Mouse (Mus musculus): Measurements from ENCODE around the gene Synj1. TPM values are rescaled to one million over a fixed set of nuclear protein-coding genes. Genes with fewer than 3 reads are reported as not detected.

Synj1 gene
- polyA plus RNA-seq, 1 experiment from 2014 or later, result 15.5 TPM

- 92% methylated on average over 4 of the region's 4 CpGs for WGBS
- no peak overlapping the region for H3K4me3 ChIP-seq (ENCODE audit: low read length)
- no peak for ATAC-seq (ENCODE audit: low FRiP score, low TSS enrichment)
Measured at GRCm38 (mm10) chr16:91019476-91019875, 8.4 kb upstream of the Synj1 start.

GRCm38 (mm10) chr16:91015761-91016160, 4.7 kb upstream of the Synj1 start:
- no peak overlapping the region for H3K9ac ChIP-seq (ENCODE audit: low read depth, low read length)
- H3K36me3 ChIP-seq (ENCODE audit: control insufficient read depth, insufficient read depth, low read length), result peaks cover 69% of the 10 kb centered on the region
- WGBS, result 86% methylated on average over 4 of the region's 4 CpGs

More at GRCm38 (mm10) chr16:91019476-91019875, 8.4 kb upstream of the Synj1 start:
- H3K4me1 ChIP-seq (ENCODE audit: control insufficient read depth, insufficient read depth, low read length), result no peaks in the 10 kb centered on the region
- H3K27ac ChIP-seq (ENCODE audit: low read depth, low read length), result no peak overlapping the region
- H3K27me3 ChIP-seq (ENCODE audit: control insufficient read depth, insufficient read depth, low read length), result no peaks in the 10 kb centered on the region
- no peaks in the 10 kb centered on the region for H3K9me3 ChIP-seq (ENCODE audit: control insufficient read depth, low read length)
- peaks cover 91% of the 10 kb centered on the region for H3K36me3 ChIP-seq (ENCODE audit: control insufficient read depth, insufficient read depth, low read length)
- no peak overlapping the region for H3K9ac ChIP-seq (ENCODE audit: low read depth, low read length)
- H3K4me2 ChIP-seq (replicated peaks; ENCODE audit: low read depth, low read length), result no peak overlapping the region

GRCm38 (mm10) chr16:91011847-91012246, 739 bp upstream of the Synj1 start:
- H3K4me2 ChIP-seq (replicated peaks; ENCODE audit: low read depth, low read length), result peak overlapping the region; percentile 52

More at GRCm38 (mm10) chr16:91015761-91016160, 4.7 kb upstream of the Synj1 start:
- Histone ChIP-seq H3K27ac (ENCODE audit: low read depth, low read length) (no peak overlapping the region), H3K27me3 (ENCODE audit: control insufficient read depth, insufficient read depth, low read length) (no peaks in the 10 kb centered on the region), H3K4me3 (ENCODE audit: low read length) (no peak overlapping the region), H3K9me3 (ENCODE audit: control insufficient read depth, low read length) (no peaks in the 10 kb centered on the region), H3K4me2 (replicated peaks; ENCODE audit: low read depth, low read length) (no peak overlapping the region), H3K4me1 (ENCODE audit: control insufficient read depth, insufficient read depth, low read length) (no peaks in the 10 kb centered on the region)
- no peak for ATAC-seq (ENCODE audit: low FRiP score, low TSS enrichment)

GRCm38 (mm10) chr16:91010581-91011020, 507 bp downstream of the Synj1 start:
- peak overlapping the region; percentile 83 for H3K9ac ChIP-seq (ENCODE audit: low read depth, low read length)
- H3K36me3 ChIP-seq (ENCODE audit: control insufficient read depth, insufficient read depth, low read length), result peaks cover 23% of the 10 kb centered on the region
- no peaks in the 10 kb centered on the region for H3K9me3 ChIP-seq (ENCODE audit: control insufficient read depth, low read length)
- peak overlapping the region; percentile 89 for H3K4me2 ChIP-seq (replicated peaks; ENCODE audit: low read depth, low read length)
- H3K27ac ChIP-seq (ENCODE audit: low read depth, low read length), result peak overlapping the region; percentile 62
- peaks cover 7% of the 10 kb centered on the region; the same call in 1 of the 2 replicates for H3K4me1 ChIP-seq (ENCODE audit: control insufficient read depth, insufficient read depth, low read length)
- H3K27me3 ChIP-seq (ENCODE audit: control insufficient read depth, insufficient read depth, low read length), result no peaks in the 10 kb centered on the region
- under 1% methylated on average over 28 of the region's 42 CpGs for WGBS
- peak overlapping the region; percentile 88 for H3K4me3 ChIP-seq (ENCODE audit: low read length)
- no peak for ATAC-seq (ENCODE audit: low FRiP score, low TSS enrichment)

More at GRCm38 (mm10) chr16:91011847-91012246, 739 bp upstream of the Synj1 start:
- Histone ChIP-seq H3K4me3 (ENCODE audit: low read length) (peak overlapping the region; percentile 88), H3K9me3 (ENCODE audit: control insufficient read depth, low read length) (no peaks in the 10 kb centered on the region), H3K4me1 (ENCODE audit: control insufficient read depth, insufficient read depth, low read length) (peaks cover 7% of the 10 kb centered on the region; the same call in 1 of the 2 replicates), H3K36me3 (ENCODE audit: control insufficient read depth, insufficient read depth, low read length) (peaks cover 32% of the 10 kb centered on the region), H3K27me3 (ENCODE audit: control insufficient read depth, insufficient read depth, low read length) (no peaks in the 10 kb centered on the region), H3K9ac (ENCODE audit: low read depth, low read length) (peak overlapping the region; percentile 73; the same call in 1 of the 2 replicates), H3K27ac (ENCODE audit: low read depth, low read length) (peak overlapping the region; percentile 89; the same call in 1 of the 2 replicates)
- 37% methylated on average over 3 of the region's 3 CpGs for WGBS
- ATAC-seq (ENCODE audit: low FRiP score, low TSS enrichment), result no peak

- Histone ChIP-seq H3K4me2 (replicated peaks; ENCODE audit: low read depth, low read length) (peak overlapping the region; percentile 89), H3K4me3 (ENCODE audit: low read length) (peak overlapping the region; percentile 88), H3K27me3 (ENCODE audit: control insufficient read depth, insufficient read depth, low read length) (no peaks in the 10 kb centered on the region), H3K4me1 (ENCODE audit: control insufficient read depth, insufficient read depth, low read length) (peaks cover 7% of the 10 kb centered on the region; the same call in 1 of the 2 replicates), H3K9me3 (ENCODE audit: control insufficient read depth, low read length) (no peaks in the 10 kb centered on the region), H3K36me3 (ENCODE audit: control insufficient read depth, insufficient read depth, low read length) (peaks cover 17% of the 10 kb centered on the region), H3K27ac (ENCODE audit: low read depth, low read length) (peak overlapping the region; percentile 62; the same call in 1 of the 2 replicates), H3K9ac (ENCODE audit: low read depth, low read length) (peak overlapping the region; percentile 83)
- 1% methylated on average over 19 of the region's 19 CpGs for WGBS
- ATAC-seq (ENCODE audit: low FRiP score, low TSS enrichment), result no peak
Measured at GRCm38 (mm10) chr16:91009942-91010529, 1.1 kb downstream of the Synj1 start.

GRCm38 (mm10) chr16:91004915-91005538, 6.1 kb downstream of the Synj1 start:
- Histone ChIP-seq H3K4me1 (ENCODE audit: control insufficient read depth, insufficient read depth, low read length) (peaks cover 4% of the 10 kb centered on the region; the same call in 1 of the 2 replicates), H3K4me2 (replicated peaks; ENCODE audit: low read depth, low read length) (no peak overlapping the region), H3K36me3 (ENCODE audit: control insufficient read depth, insufficient read depth, low read length) (no peaks in the 10 kb centered on the region), H3K4me3 (ENCODE audit: low read length) (no peak overlapping the region), H3K9ac (ENCODE audit: low read depth, low read length) (no peak overlapping the region), H3K27ac (ENCODE audit: low read depth, low read length) (no peak overlapping the region), H3K27me3 (ENCODE audit: control insufficient read depth, insufficient read depth, low read length) (no peaks in the 10 kb centered on the region), H3K9me3 (ENCODE audit: control insufficient read depth, low read length) (no peaks in the 10 kb centered on the region)
- 78% methylated on average over 4 of the region's 4 CpGs for WGBS
- no peak for ATAC-seq (ENCODE audit: low FRiP score, low TSS enrichment)

- 90% methylated on average over 2 of the region's 2 CpGs for WGBS
Measured at GRCm38 (mm10) chr16:91001098-91001497, 10.0 kb downstream of the Synj1 start.

GRCm38 (mm10) chr16:90999827-91000226, 11.3 kb downstream of the Synj1 start:
- Histone ChIP-seq H3K27ac (ENCODE audit: low read depth, low read length) (no peak overlapping the region), H3K9ac (ENCODE audit: low read depth, low read length) (no peak overlapping the region), H3K4me3 (ENCODE audit: low read length) (no peak overlapping the region), H3K27me3 (ENCODE audit: control insufficient read depth, insufficient read depth, low read length) (no peaks in the 10 kb centered on the region), H3K9me3 (ENCODE audit: control insufficient read depth, low read length) (no peaks in the 10 kb centered on the region), H3K4me2 (replicated peaks; ENCODE audit: low read depth, low read length) (no peak overlapping the region), H3K4me1 (ENCODE audit: control insufficient read depth, insufficient read depth, low read length) (no peaks in the 10 kb centered on the region), H3K36me3 (ENCODE audit: control insufficient read depth, insufficient read depth, low read length) (no peaks in the 10 kb centered on the region)
- 86% methylated on average over 4 of the region's 4 CpGs for WGBS
- ATAC-seq (ENCODE audit: low FRiP score, low TSS enrichment), result no peak

More at GRCm38 (mm10) chr16:91001098-91001497, 10.0 kb downstream of the Synj1 start:
- Histone ChIP-seq H3K9ac (ENCODE audit: low read depth, low read length) (no peak overlapping the region), H3K27ac (ENCODE audit: low read depth, low read length) (no peak overlapping the region), H3K9me3 (ENCODE audit: control insufficient read depth, low read length) (no peaks in the 10 kb centered on the region), H3K4me2 (replicated peaks; ENCODE audit: low read depth, low read length) (no peak overlapping the region), H3K36me3 (ENCODE audit: control insufficient read depth, insufficient read depth, low read length) (no peaks in the 10 kb centered on the region), H3K27me3 (ENCODE audit: control insufficient read depth, insufficient read depth, low read length) (no peaks in the 10 kb centered on the region), H3K4me3 (ENCODE audit: low read length) (no peak overlapping the region), H3K4me1 (ENCODE audit: control insufficient read depth, insufficient read depth, low read length) (no peaks in the 10 kb centered on the region)
- ATAC-seq (ENCODE audit: low FRiP score, low TSS enrichment), result no peak

GRCm38 (mm10) chr16:90997822-90998221, 13.3 kb downstream of the Synj1 start:
- H3K4me1 ChIP-seq (ENCODE audit: control insufficient read depth, insufficient read depth, low read length), result no peaks in the 10 kb centered on the region
- H3K4me2 ChIP-seq (replicated peaks; ENCODE audit: low read depth, low read length), result no peak overlapping the region
- 88% methylated on average over 3 of the region's 3 CpGs for WGBS

More at GRCm38 (mm10) chr16:90997822-90998221, 13.3 kb downstream of the Synj1 start:
- ATAC-seq (ENCODE audit: low FRiP score, low TSS enrichment), result no peak
- Histone ChIP-seq H3K9ac (ENCODE audit: low read depth, low read length) (no peak overlapping the region), H3K36me3 (ENCODE audit: control insufficient read depth, insufficient read depth, low read length) (no peaks in the 10 kb centered on the region), H3K4me3 (ENCODE audit: low read length) (no peak overlapping the region), H3K27ac (ENCODE audit: low read depth, low read length) (no peak overlapping the region), H3K9me3 (ENCODE audit: control insufficient read depth, low read length) (no peaks in the 10 kb centered on the region), H3K27me3 (ENCODE audit: control insufficient read depth, insufficient read depth, low read length) (no peaks in the 10 kb centered on the region)

Data from kidney, embryonic 14.5 days (tissue).